Mouse (Mus musculus) embryonic facial prominence, embryonic 15.5 days (tissue): ENCODE data around the gene Rpl37. TPM values are rescaled to one million over a fixed set of nuclear protein-coding genes. Genes with fewer than 3 reads are reported as not detected.

Experiments
- ATAC-seq: fragments of 200-750 bp; cut with Nextera tagmentation; 2 replicates; pipeline ENCODE4 v1.8.0; 2017; ENCODE audit warnings: low read depth, moderate TSS enrichment; ENCODE audit not compliant: insufficient number of reproducible peaks, low FRiP score, low TSS enrichment
- H3K27ac ChIP-seq: fragments of 300-500 bp; sonication (generic); replicated peaks from 2 replicates; pipeline ENCODE4 v1.5.1; 2015; ENCODE audit warnings: mild to moderate bottlenecking, inconsistent platforms
- H3K27me3 ChIP-seq: fragments of 300-500 bp; sonication (generic); 2 replicates; pipeline ENCODE4 v1.6.1; 2015; ENCODE audit warnings: inconsistent platforms
- H3K36me3 ChIP-seq: fragments of 300-500 bp; sonication (generic); 2 replicates; pipeline ENCODE4 v1.6.1; 2015; ENCODE audit warnings: mild to moderate bottlenecking, inconsistent platforms
- H3K4me1 ChIP-seq: fragments of 300-500 bp; sonication (generic); 2 replicates; pipeline ENCODE4 v1.6.1; 2015; ENCODE audit warnings: inconsistent platforms
- H3K4me2 ChIP-seq: fragments of 300-500 bp; sonication (generic); replicated peaks from 2 replicates; pipeline ENCODE4 v1.6.1; 2015; ENCODE audit warnings: mild to moderate bottlenecking, inconsistent platforms
- H3K4me3 ChIP-seq: fragments of 300-500 bp; sonication (generic); replicated peaks from 2 replicates; pipeline ENCODE4 v1.5.1; 2015; ENCODE audit warnings: mild to moderate bottlenecking, inconsistent platforms
- H3K9ac ChIP-seq: fragments of 300-500 bp; sonication (generic); 2 replicates; pipeline ENCODE4 v1.6.1; 2015; ENCODE audit warnings: inconsistent platforms
- H3K9me3 ChIP-seq: fragments of 300-500 bp; sonication (generic); replicated peaks from 2 replicates; pipeline ENCODE4 v1.6.1; 2016; ENCODE audit warnings: inconsistent platforms
- WGBS: fragments of 180-500 bp; shearing (Covaris S2); methylation state at CpG from one replicate; pipeline ENCODE4 v1.1.7; 2015; 5-methylcytosine and 5-hydroxymethylcytosine counted together
- polyA plus RNA-seq: library from polyadenylated mRNA; unstranded; fragments of >200 nt; fragmentation: Nextera tagmentation; extraction: Ambion mirVana; gene quantifications from 2 replicates; pipeline ENCODE4 v1.2.1, GENCODE M21; 2015

The Rpl37 gene
- polyA plus RNA-seq, 1 experiment from 2014 or later: 603 TPM

- Histone ChIP-seq H3K9ac (0 out of 2 replicates have a peak within 1 kb of the TSS, but pooled peaks have one; percentile 6), H3K36me3 (no peaks in the 10 kb centered on the region), H3K9me3 (no peaks in the 10 kb centered on the region), H3K27ac (peak within 1 kb of the TSS; percentile 44; the same call in 1 of the 2 replicates), H3K4me3 (peak within 1 kb of the TSS; percentile 32), H3K27me3 (no peaks in the 10 kb centered on the region), H3K4me1 (no peaks in the 10 kb centered on the region), H3K4me2 (peak within 1 kb of the TSS; percentile 34)
- ATAC-seq: no peak
- WGBS: 48% methylated on average over 21 of the region's 21 CpGs
These were observed 8.5 kb upstream of the Rpl37 start, which contains the start of gene Card6 for GRCm38 (mm10) chr15:5107686-5108654. Gene Card6, minus strand, starts transcription at chr15:5108539.

- H3K4me3 ChIP-seq: peak overlapping the region; percentile 32; the same call in 1 of the 2 replicates
These were observed 7.8 kb upstream of the Rpl37 start for GRCm38 (mm10) chr15:5108655-5109040.

GRCm38 (mm10) chr15:5112651-5113050 lies 3.8 kb upstream of the Rpl37 start:
- H3K4me1 ChIP-seq: peaks cover 11% of the 10 kb centered on the region
- H3K27me3 ChIP-seq: no peaks in the 10 kb centered on the region
- no peak overlapping the region for H3K9ac ChIP-seq
- no peak overlapping the region for H3K4me3 ChIP-seq
- peaks cover 2% of the 10 kb centered on the region for H3K36me3 ChIP-seq
- no peak overlapping the region for H3K4me2 ChIP-seq
- H3K9me3 ChIP-seq: no peaks in the 10 kb centered on the region
- 87% methylated on average over 3 of the region's 3 CpGs for WGBS
- no peak for ATAC-seq
- H3K27ac ChIP-seq: no peak overlapping the region

More at GRCm38 (mm10) chr15:5108655-5109040, 7.8 kb upstream of the Rpl37 start:
- no peak overlapping the region for H3K9ac ChIP-seq
- peak overlapping the region; percentile 34; the same call in 1 of the 2 replicates for H3K4me2 ChIP-seq
- no peaks in the 10 kb centered on the region for H3K27me3 ChIP-seq
- 74% methylated on average over 3 of the region's 3 CpGs for WGBS
- H3K36me3 ChIP-seq: no peaks in the 10 kb centered on the region
- no peaks in the 10 kb centered on the region for H3K9me3 ChIP-seq
- ATAC-seq: no peak
- no peak overlapping the region for H3K27ac ChIP-seq
- no peaks in the 10 kb centered on the region for H3K4me1 ChIP-seq

- ATAC-seq: no peak
- 58% methylated on average over 8 of the region's 8 CpGs for WGBS
- Histone ChIP-seq H3K27me3 (no peaks in the 10 kb centered on the region), H3K9ac (no peak overlapping the region), H3K4me2 (peak overlapping the region; percentile 65), H3K36me3 (peaks cover 25% of the 10 kb centered on the region), H3K4me1 (peaks cover 19% of the 10 kb centered on the region), H3K27ac (peak overlapping the region; percentile 97), H3K9me3 (no peaks in the 10 kb centered on the region), H3K4me3 (peak overlapping the region; percentile 79)
These were observed 1.3 kb upstream of the Rpl37 start for GRCm38 (mm10) chr15:5115173-5115572.

GRCm38 (mm10) chr15:5117031-5117601 lies 671 bp downstream of the Rpl37 start:
- H3K27ac ChIP-seq: peak overlapping the region; percentile 97
- H3K9me3 ChIP-seq: no peaks in the 10 kb centered on the region
- peaks cover 19% of the 10 kb centered on the region for H3K4me1 ChIP-seq
- H3K27me3 ChIP-seq: no peaks in the 10 kb centered on the region
- H3K9ac ChIP-seq: peak overlapping the region; percentile 89
- WGBS: 2% methylated on average over 22 of the region's 22 CpGs
- peak overlapping the region; percentile 65 for H3K4me2 ChIP-seq
- ATAC-seq: no peak
- peak overlapping the region; percentile 79 for H3K4me3 ChIP-seq
- peaks cover 40% of the 10 kb centered on the region for H3K36me3 ChIP-seq

GRCm38 (mm10) chr15:5118626-5119025 lies 2.2 kb downstream of the Rpl37 start:
- H3K27ac ChIP-seq: no peak overlapping the region
- no peaks in the 10 kb centered on the region for H3K9me3 ChIP-seq
- peaks cover 47% of the 10 kb centered on the region for H3K36me3 ChIP-seq
- no peak for ATAC-seq
- H3K4me2 ChIP-seq: no peak overlapping the region
- H3K9ac ChIP-seq: no peak overlapping the region
- H3K4me1 ChIP-seq: peaks cover 19% of the 10 kb centered on the region
- 84% methylated on average over 9 of the region's 9 CpGs for WGBS
- no peaks in the 10 kb centered on the region for H3K27me3 ChIP-seq
- no peak overlapping the region for H3K4me3 ChIP-seq

GRCm38 (mm10) chr15:5119192-5119591 lies 2.7 kb downstream of the Rpl37 start:
- Histone ChIP-seq H3K36me3 (peaks cover 48% of the 10 kb centered on the region), H3K4me3 (no peak overlapping the region), H3K9me3 (no peaks in the 10 kb centered on the region), H3K9ac (no peak overlapping the region), H3K4me2 (no peak overlapping the region), H3K27me3 (no peaks in the 10 kb centered on the region), H3K27ac (no peak overlapping the region), H3K4me1 (peaks cover 19% of the 10 kb centered on the region)
- 92% methylated on average over 2 of the region's 2 CpGs for WGBS
- no peak for ATAC-seq

GRCm38 (mm10) chr15:5119707-5120106 lies 3.3 kb downstream of the Rpl37 start:
- no peak overlapping the region for H3K4me2 ChIP-seq
- no peak overlapping the region for H3K27ac ChIP-seq
- H3K36me3 ChIP-seq: peaks cover 53% of the 10 kb centered on the region
- no peak overlapping the region for H3K4me3 ChIP-seq
- H3K9ac ChIP-seq: no peak overlapping the region
- H3K27me3 ChIP-seq: no peaks in the 10 kb centered on the region
- no peaks in the 10 kb centered on the region for H3K9me3 ChIP-seq
- H3K4me1 ChIP-seq: peaks cover 19% of the 10 kb centered on the region
- 86% methylated on average over 2 of the region's 2 CpGs for WGBS
- no peak for ATAC-seq

GRCm38 (mm10) chr15:5121535-5122313 lies 5.3 kb downstream of the Rpl37 start:
- Histone ChIP-seq H3K9ac (no peak overlapping the region), H3K9me3 (no peaks in the 10 kb centered on the region), H3K27ac (no peak overlapping the region), H3K4me3 (no peak overlapping the region), H3K4me1 (peaks cover 12% of the 10 kb centered on the region), H3K36me3 (peaks cover 53% of the 10 kb centered on the region), H3K4me2 (no peak overlapping the region), H3K27me3 (no peaks in the 10 kb centered on the region)
- 85% methylated on average over 12 of the region's 12 CpGs for WGBS
- ATAC-seq: no peak

- H3K4me1 ChIP-seq: peaks cover 9% of the 10 kb centered on the region; the same call in 1 of the 2 replicates
- no peak overlapping the region for H3K9ac ChIP-seq
- WGBS: 80% methylated on average over 4 of the region's 4 CpGs
- H3K4me2 ChIP-seq: no peak overlapping the region
- no peak for ATAC-seq
- H3K4me3 ChIP-seq: no peak overlapping the region
- peaks cover 20% of the 10 kb centered on the region for H3K36me3 ChIP-seq
- H3K27me3 ChIP-seq: no peaks in the 10 kb centered on the region
- no peak overlapping the region for H3K27ac ChIP-seq
- H3K9me3 ChIP-seq: no peaks in the 10 kb centered on the region
These were observed 10.0 kb downstream of the Rpl37 start for GRCm38 (mm10) chr15:5126456-5126855.

GRCm38 (mm10) chr15:5127487-5127886 lies 11.0 kb downstream of the Rpl37 start:
- H3K4me3 ChIP-seq: no peak overlapping the region
- H3K4me1 ChIP-seq: peaks cover 9% of the 10 kb centered on the region; the same call in 1 of the 2 replicates
- 92% methylated on average over 2 of the region's 2 CpGs for WGBS
- no peak overlapping the region for H3K9ac ChIP-seq
- no peaks in the 10 kb centered on the region for H3K27me3 ChIP-seq
- no peak overlapping the region for H3K27ac ChIP-seq
- ATAC-seq: no peak
- H3K4me2 ChIP-seq: no peak overlapping the region
- peaks cover 13% of the 10 kb centered on the region for H3K36me3 ChIP-seq
- H3K9me3 ChIP-seq: no peaks in the 10 kb centered on the region
